Mouse (Mus musculus) liver, adult (tissue): ENCODE results near the gene Tomm40l.

Source experiments
- GATA4 ChIP-seq: IDR thresholded peaks from 2 replicates; pipeline ENCODE4 v1.6.1; 2014; ENCODE audit warnings: mild to moderate bottlenecking, low read length; ENCODE audit not compliant: insufficient replicate concordance

Gene Tomm40l

DNA sequence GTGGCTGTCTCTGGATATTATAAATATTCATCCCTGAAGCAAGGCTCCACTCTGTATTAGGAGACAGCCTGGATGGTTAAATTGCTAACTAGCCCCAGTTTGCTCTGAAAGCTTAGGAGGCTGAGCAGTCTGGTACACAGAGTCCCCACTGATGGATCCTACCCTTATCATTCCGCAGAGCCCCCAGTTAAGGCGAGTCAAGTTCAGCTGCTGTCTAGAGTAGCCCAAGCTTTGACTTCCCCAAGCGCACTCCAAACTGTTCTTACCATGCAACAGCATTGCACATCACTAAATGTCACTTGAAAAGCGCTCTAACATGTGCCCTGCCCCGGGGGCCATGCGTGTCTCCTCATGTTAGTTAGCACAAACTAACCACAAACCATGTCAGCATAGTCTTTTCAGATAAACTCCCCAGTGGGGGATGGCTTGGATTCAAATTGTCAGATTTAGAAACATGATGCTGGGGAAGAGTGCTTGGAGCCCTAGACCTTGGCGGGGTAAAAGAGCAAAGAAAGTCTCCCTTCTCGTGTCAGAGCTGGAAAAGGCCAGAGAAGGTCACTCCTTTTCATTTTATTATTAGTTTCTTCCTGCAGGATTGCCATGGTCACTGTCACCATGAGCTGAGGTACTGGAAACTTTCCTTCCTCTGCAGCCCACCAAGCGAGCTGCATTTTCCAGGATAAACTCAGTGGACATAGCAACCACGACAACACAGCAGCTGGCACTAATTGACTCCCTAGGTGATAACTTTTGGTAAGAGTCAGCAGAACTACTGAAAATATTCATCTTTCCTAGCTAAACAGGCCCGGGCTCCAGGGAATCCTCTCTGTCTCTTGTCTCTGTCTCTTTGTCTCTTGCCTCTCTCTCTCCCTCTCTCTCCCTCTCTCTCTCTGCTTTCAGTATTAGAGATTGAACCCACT, 28.1 kb downstream of the Tomm40l start:
- no peak for TF ChIP-seq GATA4

DNA sequence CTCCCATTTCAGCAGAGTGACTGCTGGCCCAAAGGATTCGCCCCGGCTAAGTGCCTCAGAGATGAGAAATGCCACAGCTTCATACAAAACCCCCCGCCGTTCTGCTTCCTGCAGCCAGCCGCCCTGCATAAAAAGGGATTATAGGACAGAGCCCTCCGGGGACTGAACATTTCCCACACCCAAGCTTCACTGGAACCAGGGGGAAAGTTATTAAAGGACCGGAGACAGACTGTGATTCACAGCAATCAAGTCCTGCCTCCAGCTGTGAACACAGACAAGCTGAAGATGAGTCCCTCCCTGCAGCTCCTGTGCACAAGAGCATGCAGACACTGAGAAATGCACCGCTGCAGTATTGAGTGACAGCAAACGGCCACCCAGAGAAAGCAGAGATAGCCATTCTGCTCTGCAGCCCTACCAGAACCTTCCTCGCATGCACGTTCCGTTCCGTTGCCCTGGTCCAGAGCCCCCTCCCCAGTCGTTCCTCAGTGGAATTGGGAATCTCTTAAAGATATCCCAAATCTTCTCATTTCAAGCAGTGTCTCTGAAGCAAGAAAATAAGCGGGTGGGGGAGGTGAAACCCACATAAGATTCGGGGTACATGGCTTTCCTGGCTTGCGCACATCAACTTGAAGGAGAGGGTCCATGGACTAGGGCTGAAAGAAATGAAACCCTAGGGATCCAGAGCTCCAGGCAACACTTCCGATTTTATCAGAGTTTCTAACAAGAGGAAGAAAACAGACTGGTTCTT, 29.0 kb downstream of the Tomm40l start:
- no peak for TF ChIP-seq GATA4

DNA sequence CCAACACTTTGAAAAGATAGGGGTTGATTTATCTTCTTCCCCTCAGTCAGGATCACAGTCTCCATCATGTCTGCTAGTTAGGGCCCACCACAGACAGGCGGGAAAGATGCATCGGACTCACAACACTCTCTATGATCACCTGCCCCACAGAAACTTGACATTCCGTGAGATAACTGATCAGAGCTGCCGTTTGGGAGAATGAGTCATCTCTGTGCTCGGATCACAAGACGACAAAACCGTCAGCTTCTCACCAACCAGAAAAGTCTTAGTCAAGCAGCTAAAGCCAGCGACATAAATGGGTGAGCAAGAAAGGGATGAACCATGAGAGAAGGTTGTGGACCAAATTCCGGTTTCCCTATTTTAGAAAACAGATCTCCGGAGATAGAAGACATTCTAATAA, 30.0 kb downstream of the Tomm40l start:
- no peak for TF ChIP-seq GATA4

DNA sequence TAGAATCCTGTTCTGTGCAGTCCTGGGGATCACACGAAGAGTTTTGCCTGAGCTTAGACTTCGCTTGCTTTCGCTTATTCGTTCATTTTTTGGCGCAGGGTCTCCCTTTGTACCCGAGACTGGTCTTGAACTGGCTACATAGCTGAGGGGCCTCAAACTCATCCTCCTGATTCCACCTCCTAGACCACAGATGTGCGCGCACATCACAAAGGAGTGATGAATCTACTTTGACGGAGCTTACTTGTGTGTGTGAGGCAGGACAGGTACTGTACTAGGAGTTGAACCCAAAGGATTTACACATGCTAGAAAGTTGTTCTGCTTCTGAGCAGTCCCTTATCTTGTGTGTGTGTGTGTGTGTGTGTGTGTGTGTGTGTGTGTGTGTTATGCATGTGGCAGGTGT, 31.5 kb downstream of the Tomm40l start:
- no peak for TF ChIP-seq GATA4

DNA sequence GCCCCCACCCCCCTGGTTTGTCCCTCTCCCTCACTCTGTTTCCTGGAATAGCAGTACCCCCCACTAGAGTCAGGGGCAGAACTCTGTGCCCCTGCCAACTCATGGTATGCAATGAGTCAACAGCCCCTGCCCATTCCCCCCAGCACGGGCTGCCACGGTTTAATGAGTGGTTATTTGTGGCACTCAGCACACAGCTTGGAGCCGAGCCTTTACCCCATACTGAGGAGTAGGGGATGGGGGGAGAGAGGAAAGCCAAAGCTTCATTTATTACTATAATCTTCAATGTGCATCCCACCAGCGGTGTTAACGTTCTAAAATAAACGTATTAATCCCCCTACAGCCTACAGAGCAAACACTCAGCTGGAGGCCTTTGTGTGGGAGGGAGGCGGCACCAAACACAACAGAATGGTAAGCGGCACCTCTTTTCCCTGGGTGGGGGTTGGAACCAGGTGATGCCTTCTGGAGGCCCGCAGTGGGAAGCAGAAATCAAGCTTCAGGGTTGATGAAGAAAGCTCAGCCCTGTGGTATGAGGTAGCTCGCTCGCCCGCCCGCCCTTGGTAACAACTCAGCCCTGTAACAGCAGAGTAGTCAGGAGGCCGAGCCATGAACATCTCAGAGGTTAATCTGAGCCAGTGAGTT, 32.7 kb downstream of the Tomm40l start:
- no peak for TF ChIP-seq GATA4

DNA sequence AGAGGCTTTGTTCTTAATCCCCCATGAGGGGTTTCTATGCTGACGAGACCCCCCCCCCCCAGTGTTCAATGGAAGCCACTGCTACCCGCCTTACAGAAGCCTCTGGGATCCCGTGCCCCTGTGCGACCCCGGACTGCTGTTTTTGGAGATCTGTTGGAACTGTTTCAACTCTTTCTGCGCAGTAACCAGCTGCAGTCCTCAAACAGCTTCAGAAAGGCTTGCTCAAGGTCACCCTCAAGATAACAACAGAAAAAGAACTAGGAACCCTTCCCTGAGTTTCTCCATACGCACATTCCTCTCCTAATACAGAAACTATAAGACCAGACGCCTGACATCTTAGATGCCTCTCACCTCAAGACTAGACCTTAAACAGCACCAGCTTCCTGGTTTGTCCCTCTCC, 33.3 kb downstream of the Tomm40l start:
- no peak for TF ChIP-seq GATA4

DNA sequence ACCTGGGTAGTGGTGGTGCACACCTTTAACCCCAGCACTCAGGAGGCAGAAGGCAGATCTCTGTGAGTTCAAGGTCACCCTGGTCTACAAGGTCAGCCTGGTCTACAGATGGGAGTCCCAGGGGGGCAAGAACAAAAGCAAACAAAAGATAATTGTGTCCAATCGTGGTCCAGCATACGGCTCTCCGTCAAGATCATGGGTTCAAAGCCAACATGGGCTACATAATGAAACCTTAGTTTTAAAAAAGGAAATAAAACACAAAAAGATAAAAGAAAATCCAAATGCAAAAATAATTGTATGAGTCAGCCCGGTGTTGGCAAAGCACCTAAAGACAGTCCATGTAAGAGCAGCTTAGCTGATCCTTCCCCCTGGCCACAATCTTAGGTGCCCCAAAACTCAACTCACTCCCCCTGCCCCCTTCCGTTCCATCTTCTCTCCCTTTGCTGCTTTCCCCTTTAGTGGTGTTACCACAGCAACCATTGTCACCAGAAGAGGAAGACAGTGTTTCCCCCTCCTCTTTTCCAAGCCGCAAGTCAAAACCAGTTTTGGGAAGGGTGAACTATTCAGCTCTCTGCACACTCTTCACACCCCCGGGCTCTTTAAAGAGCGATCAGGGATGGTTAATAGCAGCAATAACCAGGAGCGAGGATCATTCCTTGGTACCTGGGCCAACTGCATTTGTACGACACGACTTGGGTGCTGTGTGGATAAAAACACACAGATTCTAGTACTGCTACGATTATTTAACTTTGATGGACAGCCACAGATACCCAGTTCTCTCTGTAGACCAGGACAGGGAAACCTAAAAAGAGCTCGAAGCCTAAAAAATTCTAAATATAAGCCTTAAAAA, 34.2 kb downstream of the Tomm40l start:
- TF ChIP-seq GATA4: no peak

DNA sequence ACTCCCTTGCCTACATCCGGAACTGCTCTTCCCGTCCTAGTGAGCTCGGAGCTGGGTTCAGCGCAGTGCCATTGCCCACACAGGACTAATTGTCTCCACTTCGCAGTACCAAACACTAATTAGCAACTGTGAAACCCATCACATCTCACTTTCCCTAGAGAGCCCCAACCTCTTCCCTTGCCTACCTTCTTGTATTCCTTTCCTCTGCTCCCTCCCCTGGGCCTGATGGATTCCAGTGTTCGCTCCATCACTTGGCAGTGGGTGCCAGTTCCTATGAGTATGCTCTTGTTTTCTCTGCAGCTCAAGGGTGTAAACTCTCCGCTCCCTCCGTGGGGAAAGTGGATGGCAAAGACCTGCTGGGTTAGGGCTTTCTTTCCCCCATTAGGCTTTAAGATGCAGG, 36.7 kb downstream of the Tomm40l start:
- TF ChIP-seq GATA4: no peak

DNA sequence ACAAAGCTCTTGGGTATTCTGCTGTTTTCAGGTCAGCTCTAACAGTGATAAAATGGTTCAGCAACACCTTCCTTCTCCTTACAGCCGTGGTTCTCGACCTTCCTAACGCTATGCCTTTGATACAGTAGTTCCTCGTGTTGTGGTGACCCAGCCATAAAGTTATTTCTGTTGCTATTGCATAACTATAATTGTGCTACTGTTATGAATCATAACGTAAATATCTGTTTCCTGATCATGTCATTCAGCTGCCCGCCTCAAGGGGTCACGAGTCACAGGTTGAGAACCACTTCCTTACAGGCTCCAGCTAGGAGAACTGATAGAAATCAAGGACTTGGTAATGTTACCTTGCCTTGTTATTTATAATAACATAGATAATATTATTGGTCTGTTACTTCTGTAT, 38.0 kb downstream of the Tomm40l start:
- TF ChIP-seq GATA4: no peak

DNA sequence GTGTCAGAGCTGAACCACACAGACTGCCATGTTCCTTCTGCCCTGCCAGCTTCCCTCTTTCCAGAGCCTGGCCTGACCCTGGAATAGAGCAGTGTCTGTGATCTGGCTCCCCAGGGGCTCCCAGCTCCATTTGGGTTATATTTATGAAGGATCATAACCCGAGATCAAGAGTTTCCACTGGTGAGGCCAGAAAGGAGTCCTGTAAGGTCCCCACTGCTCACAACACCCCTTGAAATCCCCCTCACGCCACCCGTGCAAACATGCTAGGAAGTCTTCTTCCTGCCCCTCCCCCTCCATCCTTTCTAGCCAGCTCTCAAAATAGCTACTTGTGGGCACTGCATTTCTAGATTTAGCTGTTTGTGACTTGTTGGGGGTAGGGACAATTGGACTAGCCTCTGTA, 38.7 kb downstream of the Tomm40l start:
- no peak for TF ChIP-seq GATA4

DNA sequence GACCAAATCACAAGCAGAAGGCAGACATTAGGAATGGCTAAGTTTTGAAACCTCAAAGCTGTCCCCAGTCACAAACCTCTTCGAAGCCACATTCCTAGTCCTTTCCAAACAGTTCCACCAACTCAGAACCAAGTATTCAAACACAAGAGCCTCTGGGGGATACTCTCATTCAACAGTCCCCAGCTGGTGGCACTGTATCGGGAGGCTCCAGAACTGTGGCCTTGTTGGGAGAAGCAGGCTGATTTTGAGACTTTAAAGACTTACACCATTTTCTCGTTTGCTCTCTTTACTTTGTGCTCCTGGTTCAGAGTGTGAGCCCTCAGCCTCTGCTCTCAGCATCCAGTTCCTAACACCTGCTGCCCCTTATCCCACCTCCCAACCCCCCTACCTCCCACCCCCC, 39.3 kb downstream of the Tomm40l start:
- TF ChIP-seq GATA4: no peak

DNA sequence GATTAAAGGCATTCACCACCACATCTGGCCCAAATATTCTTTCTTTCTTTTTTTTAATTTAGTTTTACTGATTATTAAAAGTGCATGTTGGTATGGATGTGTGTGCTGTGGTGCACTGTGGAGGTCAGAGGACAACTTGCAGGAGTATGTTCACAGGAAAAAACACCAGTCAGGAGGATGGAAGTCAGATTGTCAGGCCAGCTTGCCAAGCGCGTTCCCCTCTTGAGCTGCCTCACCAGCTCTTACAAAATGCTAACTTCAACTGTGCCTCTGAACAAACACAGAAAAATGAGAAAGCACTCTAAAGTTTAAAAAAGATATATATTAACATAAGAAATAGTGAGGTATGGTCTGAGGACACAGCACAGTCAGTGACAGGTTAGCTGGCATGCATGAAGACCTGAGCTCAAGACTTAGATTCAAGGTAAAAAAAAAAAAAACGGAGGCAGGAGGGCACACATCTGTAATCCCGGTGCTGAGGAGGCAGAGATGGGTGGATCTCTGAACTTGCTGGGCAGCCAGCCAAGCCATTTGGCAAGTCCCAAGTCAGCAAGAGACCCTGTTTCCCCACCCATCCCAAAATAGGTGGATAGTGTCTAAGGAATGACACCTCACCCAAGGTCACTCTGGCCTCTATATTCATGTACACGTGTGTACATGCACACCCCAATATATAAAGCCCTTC, 42.7 kb downstream of the Tomm40l start:
- TF ChIP-seq GATA4: 0 out of 2 replicates have a peak, but pooled peaks have one; percentile 21

DNA sequence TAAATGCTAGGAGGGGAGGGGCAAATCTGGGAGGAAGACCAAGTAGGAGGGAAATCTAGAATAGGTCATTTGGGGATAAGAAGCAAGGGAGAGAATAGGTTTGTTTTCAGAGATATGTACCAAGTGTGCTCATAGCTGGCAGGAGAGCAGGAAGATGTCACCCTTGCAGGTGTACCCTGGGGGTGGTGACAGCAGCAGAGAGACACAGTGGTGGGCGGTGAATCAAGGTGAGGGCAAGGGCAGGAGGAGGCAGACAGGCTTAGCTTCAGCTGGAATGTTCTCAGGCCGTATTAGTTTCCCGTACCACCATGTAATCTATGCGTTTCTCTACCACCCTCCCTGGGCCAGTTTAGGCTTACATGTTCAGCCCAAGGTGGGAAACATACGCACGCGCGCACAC, 49.5 kb downstream of the Tomm40l start:
- TF ChIP-seq GATA4: no peak

DNA sequence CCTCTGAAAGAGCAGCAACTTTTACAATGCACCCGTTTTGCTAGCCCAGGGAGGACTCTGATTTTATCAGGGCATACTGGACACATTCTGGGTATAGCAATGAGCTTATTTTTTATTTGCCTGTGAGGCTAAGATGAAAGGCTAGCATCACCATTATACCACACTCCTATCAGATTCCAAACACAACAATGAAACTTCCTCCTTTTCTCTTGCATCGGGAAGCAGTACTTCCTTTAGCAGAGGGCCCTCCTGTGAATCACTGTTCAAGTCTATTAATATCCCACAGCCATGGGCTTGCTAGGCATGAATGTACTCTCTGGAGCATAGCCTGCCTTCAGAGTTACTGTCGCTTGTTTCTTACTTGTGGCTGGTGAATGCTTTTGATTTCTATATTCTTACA, 51.2 kb downstream of the Tomm40l start:
- 0 out of 2 replicates have a peak, but pooled peaks have one; percentile 52 for TF ChIP-seq GATA4
